Mouse (Mus musculus) monocyte, adult 59 days (primary cell): ENCODE measurements around the gene Nubp2. TPM values are rescaled to one million over a fixed set of nuclear protein-coding genes. Genes with fewer than 3 reads are reported as not detected.

Source experiments
- total RNA-seq, 2 experiments: library from RNA; stranded (reverse); gene quantifications; one replicate each; pipeline ENCODE4 v1.2.4; 2023

Nubp2 gene
- 10 to 100 TPM; 60.0 to 60.2 TPM for total RNA-seq

GRCm38 (mm10) chr17:24886134-24886931 is at the start of gene Nubp2, which contains the start of gene Spsb3:
Nubp2 (minus strand) TSS chr17:24886349.
Spsb3 (plus strand) TSS chr17:24886643.

GRCm38 (mm10) chr17:24896241-24896992 is 10.3 kb upstream of the Nubp2 start, which contains the start of gene Nme3:
Nme3 (plus strand) TSS chr17:24896500.

GRCm38 (mm10) chr17:24894995-24895547 is 8.9 kb upstream of the Nubp2 start, which contains the start of the genes Eme2 and Mrps34:
Eme2 (minus strand) TSS chr17:24895087.
Mrps34 (plus strand) TSS chr17:24895116.

GRCm38 (mm10) chr17:24865776-24866175 is 20.4 kb downstream of the Nubp2 start, which contains the start of gene Igfals:
Igfals (plus strand) TSS chr17:24865997.

GRCm38 (mm10) chr17:24850065-24850772 is 35.9 kb downstream of the Nubp2 start, which contains the start of gene Fahd1:
Fahd1 (minus strand) TSS chr17:24850364.

GRCm38 (mm10) chr17:24839842-24840241 is 46.3 kb downstream of the Nubp2 start, which contains the start of gene Hagh:
Hagh (plus strand) TSS chr17:24840143.

Other genes with a start within 250 kb of the Nubp2 start
- gene Slc9a3r2, start 236.0 kb downstream of the Nubp2 start, total RNA-seq, result 1 to 10 TPM; 2.1 to 2.9 TPM
- gene Npw, start 227.9 kb downstream of the Nubp2 start, total RNA-seq, result not detected
- 10 to 100 TPM; 46.6 to 48.8 TPM for gene Zfp598, start 216.7 kb downstream of the Nubp2 start, total RNA-seq
- gene Syngr3, start 196.4 kb downstream of the Nubp2 start, total RNA-seq, result not detected
- 10 to 100 TPM; 15.5 to 18.1 TPM for gene Gfer, start 190.2 kb downstream of the Nubp2 start, total RNA-seq
- gene Noxo1, start 190.1 kb downstream of the Nubp2 start, total RNA-seq, result 1 to 10 TPM; 3.4 to 5.3 TPM
- 10 to 100 TPM; 16.1 to 22.1 TPM for gene Tbl3, start 178.7 kb downstream of the Nubp2 start, total RNA-seq
- not detected for gene Rnf151, start 168.3 kb downstream of the Nubp2 start, total RNA-seq
- 100 to 1,000 TPM; 714 to 754 TPM for gene Rps2, start 168.2 kb downstream of the Nubp2 start, total RNA-seq
- gene Ndufb10, start 161.9 kb downstream of the Nubp2 start, total RNA-seq, result 100 to 1,000 TPM in 1 of 2 experiments, 10 to 100 TPM in 1; 70.4 to 102 TPM
- 1 to 10 TPM; 1.6 to 3.7 TPM for gene Rpl3l, start 158.5 kb downstream of the Nubp2 start, total RNA-seq
- gene Msrb1, start 149.7 kb downstream of the Nubp2 start, total RNA-seq, result 100 to 1,000 TPM; 740 to 885 TPM
- not detected for gene Hs3st6, start 133.4 kb downstream of the Nubp2 start, total RNA-seq
- gene Meiob, start 82.1 kb downstream of the Nubp2 start, total RNA-seq, result not detected
- gene Hagh, start 46.2 kb downstream of the Nubp2 start, total RNA-seq, result 10 to 100 TPM; 46.8 to 63.2 TPM
- 1 to 10 TPM; 2.6 TPM for gene Fahd1, start 36.0 kb downstream of the Nubp2 start, total RNA-seq
- gene Igfals, start 20.4 kb downstream of the Nubp2 start, total RNA-seq, result 1 to 10 TPM in 1 of 2 experiments, under 1 TPM in 1; 0.84 to 1.5 TPM
- 10 to 100 TPM; 26.4 to 26.5 TPM for gene Spsb3, start 294 bp upstream of the Nubp2 start, total RNA-seq
- 10 to 100 TPM; 23.1 to 23.8 TPM for gene Eme2, start 8.7 kb upstream of the Nubp2 start, total RNA-seq
- gene Mrps34, start 8.8 kb upstream of the Nubp2 start, total RNA-seq, result 10 to 100 TPM; 22.5 to 29.5 TPM
- 10 to 100 TPM; 23.7 to 24.7 TPM for gene Nme3, start 10.2 kb upstream of the Nubp2 start, total RNA-seq
- gene Mapk8ip3, start 50.6 kb upstream of the Nubp2 start, total RNA-seq, result 100 to 1,000 TPM; 122 to 126 TPM
- gene Jpt2, start 74.3 kb upstream of the Nubp2 start, total RNA-seq, result 10 to 100 TPM; 21.5 to 28.3 TPM
- 10 to 100 TPM; 32.5 to 47.2 TPM for gene Cramp1l, start 129.4 kb upstream of the Nubp2 start, total RNA-seq
- gene Ift140, start 129.7 kb upstream of the Nubp2 start, total RNA-seq, result 10 to 100 TPM; 17.7 to 18.3 TPM
- gene Tmem204, start 197.2 kb upstream of the Nubp2 start, total RNA-seq, result not detected
- 10 to 100 TPM; 14.6 to 15.3 TPM for gene Telo2, start 229.6 kb upstream of the Nubp2 start, total RNA-seq
- not detected for gene Ptx4, start 234.4 kb upstream of the Nubp2 start, total RNA-seq
- 10 to 100 TPM; 36.7 to 44.1 TPM for gene Clcn7, start 247.0 kb upstream of the Nubp2 start, total RNA-seq